Mouse (Mus musculus): ENCODE data around the gene Snapin. TPM values are rescaled to one million over a fixed set of nuclear protein-coding genes. Genes with fewer than 3 reads are reported as not detected.
A peak's percentile ranks its signal among the peaks of the same experiment; 100 is the strongest.

Gene Snapin
- polyA plus RNA-seq, 1 experiment from 2014 or later: 72.8 TPM

- H3K4me2 ChIP-seq: peak overlapping the region; percentile 97
- H3K4me1 ChIP-seq: peaks cover 26% of the 10 kb centered on the region
- H3K4me3 ChIP-seq: peak overlapping the region; percentile 66
- H3K36me3 ChIP-seq: no peaks in the 10 kb centered on the region
- under 1% methylated on average over 15 of the region's 15 CpGs for WGBS
- peaks cover 41% of the 10 kb centered on the region for H3K27me3 ChIP-seq (replicated peaks)
- no peaks in the 10 kb centered on the region for H3K9me3 ChIP-seq
- ATAC-seq (ENCODE audit: extremely low read depth, insufficient number of reproducible peaks, low FRiP score, low TSS enrichment): no peak
- peak overlapping the region; percentile 82 for H3K9ac ChIP-seq
- H3K27ac ChIP-seq (replicated peaks): no peak overlapping the region
Observed at GRCm38 (mm10) chr3:90466311-90466766, 24.5 kb downstream of the Snapin start.

- Histone ChIP-seq H3K4me2 (peak within 1 kb of the TSS; percentile 97), H3K9ac (peak within 1 kb of the TSS; percentile 82), H3K4me1 (peaks cover 26% of the 10 kb centered on the region), H3K36me3 (no peaks in the 10 kb centered on the region), H3K27me3 (replicated peaks) (peaks cover 41% of the 10 kb centered on the region), H3K4me3 (peak within 1 kb of the TSS; percentile 66), H3K27ac (replicated peaks) (0 out of 2 replicates have a peak within 1 kb of the TSS, but pooled peaks have one; percentile 20), H3K9me3 (no peaks in the 10 kb centered on the region)
- whole genome bisulfite sequencing: 0% methylated on average over 28 of the region's 49 CpGs
- ATAC-seq (ENCODE audit: extremely low read depth, insufficient number of reproducible peaks, low FRiP score, low TSS enrichment): no peak; the same call in 1 of the 2 replicates
Observed at GRCm38 (mm10) chr3:90465686-90466310, 25.0 kb downstream of the Snapin start, which contains the start of gene Npr1. Gene Npr1 (minus strand): TSS chr3:90465866.

- Histone ChIP-seq H3K27me3 (replicated peaks) (peaks cover 41% of the 10 kb centered on the region), H3K9ac (peak overlapping the region; percentile 82), H3K4me3 (peak overlapping the region; percentile 66), H3K4me1 (peaks cover 26% of the 10 kb centered on the region), H3K9me3 (no peaks in the 10 kb centered on the region), H3K4me2 (peak overlapping the region; percentile 97), H3K36me3 (no peaks in the 10 kb centered on the region), H3K27ac (replicated peaks) (0 out of 2 replicates have a peak overlapping the region, but pooled peaks have one; percentile 20)
- 1% methylated on average over 75 of the region's 75 CpGs for WGBS
- ATAC-seq (ENCODE audit: extremely low read depth, insufficient number of reproducible peaks, low FRiP score, low TSS enrichment): no peak
Observed at GRCm38 (mm10) chr3:90465081-90465685, 25.6 kb downstream of the Snapin start.

GRCm38 (mm10) chr3:90464552-90465080 is 26.2 kb downstream of the Snapin start:
- peak overlapping the region; percentile 82 for H3K9ac ChIP-seq
- no peaks in the 10 kb centered on the region for H3K9me3 ChIP-seq
- peaks cover 43% of the 10 kb centered on the region for H3K27me3 ChIP-seq (replicated peaks)
- H3K4me2 ChIP-seq: peak overlapping the region; percentile 97
- ATAC-seq (ENCODE audit: extremely low read depth, insufficient number of reproducible peaks, low FRiP score, low TSS enrichment): no peak
- peak overlapping the region; percentile 66 for H3K4me3 ChIP-seq
- no peaks in the 10 kb centered on the region for H3K36me3 ChIP-seq
- 0 out of 2 replicates have a peak overlapping the region, but pooled peaks have one; percentile 20 for H3K27ac ChIP-seq (replicated peaks)
- 12% methylated on average over 37 of the region's 37 CpGs for WGBS
- peaks cover 26% of the 10 kb centered on the region for H3K4me1 ChIP-seq

GRCm38 (mm10) chr3:90462579-90462978 is 28.3 kb downstream of the Snapin start:
- ATAC-seq (ENCODE audit: extremely low read depth, insufficient number of reproducible peaks, low FRiP score, low TSS enrichment): no peak
- Histone ChIP-seq H3K27ac (replicated peaks) (no peak overlapping the region), H3K9ac (peak overlapping the region; percentile 62), H3K4me2 (peak overlapping the region; percentile 97), H3K4me1 (peaks cover 26% of the 10 kb centered on the region), H3K27me3 (replicated peaks) (peaks cover 43% of the 10 kb centered on the region), H3K4me3 (peak overlapping the region; percentile 23), H3K9me3 (no peaks in the 10 kb centered on the region), H3K36me3 (no peaks in the 10 kb centered on the region)
- 19% methylated on average over 7 of the region's 7 CpGs for whole genome bisulfite sequencing

- H3K9ac ChIP-seq: no peak overlapping the region
- no peak overlapping the region for H3K4me2 ChIP-seq
- H3K27ac ChIP-seq (replicated peaks): no peak overlapping the region
- no peaks in the 10 kb centered on the region for H3K9me3 ChIP-seq
- 79% methylated on average over 3 of the region's 3 CpGs for WGBS
- H3K4me1 ChIP-seq: peaks cover 26% of the 10 kb centered on the region
- H3K36me3 ChIP-seq: no peaks in the 10 kb centered on the region
- H3K4me3 ChIP-seq: no peak overlapping the region
- no peak for ATAC-seq (ENCODE audit: extremely low read depth, insufficient number of reproducible peaks, low FRiP score, low TSS enrichment)
- H3K27me3 ChIP-seq (replicated peaks): peaks cover 43% of the 10 kb centered on the region
Observed at GRCm38 (mm10) chr3:90461935-90462334, 28.9 kb downstream of the Snapin start.

GRCm38 (mm10) chr3:90460315-90460714 is 30.5 kb downstream of the Snapin start:
- H3K9ac ChIP-seq: no peak overlapping the region
- H3K4me1 ChIP-seq: peaks cover 18% of the 10 kb centered on the region
- ATAC-seq (ENCODE audit: extremely low read depth, insufficient number of reproducible peaks, low FRiP score, low TSS enrichment): no peak
- WGBS: 60% methylated on average over 5 of the region's 5 CpGs
- no peak overlapping the region for H3K4me3 ChIP-seq
- H3K4me2 ChIP-seq: no peak overlapping the region
- peaks cover 33% of the 10 kb centered on the region for H3K27me3 ChIP-seq (replicated peaks)
- H3K36me3 ChIP-seq: no peaks in the 10 kb centered on the region
- no peak overlapping the region for H3K27ac ChIP-seq (replicated peaks)
- no peaks in the 10 kb centered on the region for H3K9me3 ChIP-seq

- H3K27me3 ChIP-seq (replicated peaks): peaks cover 27% of the 10 kb centered on the region
- ATAC-seq (ENCODE audit: extremely low read depth, insufficient number of reproducible peaks, low FRiP score, low TSS enrichment): no peak
- H3K4me2 ChIP-seq: no peak overlapping the region
Observed at GRCm38 (mm10) chr3:90459727-90460126, 31.1 kb downstream of the Snapin start.

GRCm38 (mm10) chr3:90454931-90455330 is 35.9 kb downstream of the Snapin start:
- Histone ChIP-seq H3K4me2 (no peak overlapping the region), H3K27me3 (replicated peaks) (peaks cover 2% of the 10 kb centered on the region; the same call in 1 of the 2 replicates), H3K36me3 (no peaks in the 10 kb centered on the region), H3K4me3 (no peak overlapping the region), H3K9me3 (no peaks in the 10 kb centered on the region), H3K27ac (replicated peaks) (no peak overlapping the region), H3K4me1 (peaks cover 14% of the 10 kb centered on the region), H3K9ac (no peak overlapping the region)
- no peak for ATAC-seq (ENCODE audit: extremely low read depth, insufficient number of reproducible peaks, low FRiP score, low TSS enrichment)
- WGBS: 86% methylated on average over 14 of the region's 14 CpGs

More at GRCm38 (mm10) chr3:90459727-90460126, 31.1 kb downstream of the Snapin start:
- H3K4me1 ChIP-seq: peaks cover 13% of the 10 kb centered on the region
- no peaks in the 10 kb centered on the region for H3K9me3 ChIP-seq
- H3K4me3 ChIP-seq: no peak overlapping the region
- WGBS: 67% methylated on average over 9 of the region's 9 CpGs
- no peak overlapping the region for H3K27ac ChIP-seq (replicated peaks)
- no peaks in the 10 kb centered on the region for H3K36me3 ChIP-seq
- H3K9ac ChIP-seq: no peak overlapping the region

GRCm38 (mm10) chr3:90451396-90452095 is 39.3 kb downstream of the Snapin start:
- Histone ChIP-seq H3K27me3 (replicated peaks) (no peaks in the 10 kb centered on the region), H3K9ac (peak overlapping the region; percentile 62), H3K9me3 (no peaks in the 10 kb centered on the region), H3K4me2 (peak overlapping the region; percentile 62), H3K4me3 (peak overlapping the region; percentile 40), H3K36me3 (no peaks in the 10 kb centered on the region), H3K27ac (replicated peaks) (peak overlapping the region; percentile 54), H3K4me1 (peaks cover 20% of the 10 kb centered on the region)
- WGBS: 45% methylated on average over 10 of the region's 10 CpGs
- ATAC-seq (ENCODE audit: extremely low read depth, insufficient number of reproducible peaks, low FRiP score, low TSS enrichment): no peak

GRCm38 (mm10) chr3:90450874-90451273 is 40.0 kb downstream of the Snapin start:
- Histone ChIP-seq H3K9ac (peak overlapping the region; percentile 62), H3K27me3 (replicated peaks) (no peaks in the 10 kb centered on the region), H3K4me3 (peak overlapping the region; percentile 40), H3K9me3 (no peaks in the 10 kb centered on the region), H3K4me1 (peaks cover 25% of the 10 kb centered on the region), H3K27ac (replicated peaks) (peak overlapping the region; percentile 54), H3K4me2 (peak overlapping the region; percentile 62), H3K36me3 (no peaks in the 10 kb centered on the region)
- no peak for ATAC-seq (ENCODE audit: extremely low read depth, insufficient number of reproducible peaks, low FRiP score, low TSS enrichment)
- 23% methylated on average over 12 of the region's 12 CpGs for WGBS
